Mouse (Mus musculus) erythroid progenitor cell, adult 5-6 weeks (primary cell): ENCODE measurements around the gene Gbe1. TPM values are rescaled to one million over a fixed set of nuclear protein-coding genes. Genes with fewer than 3 reads are reported as not detected.

Experiments used
- ATAC-seq: replicated peaks from 2 replicates; pipeline ENCODE4 v1.8.0; 2016; ENCODE audit warnings: moderate number of reproducible peaks, mild to moderate bottlenecking, moderate TSS enrichment, inconsistent platforms; ENCODE audit not compliant: poor library complexity, low FRiP score, severe bottlenecking
- total RNA-seq, 2 experiments: library from RNA; stranded (forward) in 1 of 2; stranded (reverse) in 1 of 2; fragments of 150-400 nt in 1 of 2; fragments of 186-747, 209-891 nt in 1 of 2; gene quantifications; 2 replicates each; pipeline versions ENCODE4 v1.2.3 to v1.2.4; 2015 to 2017; ENCODE audit warnings: low replicate concordance in 2 of 2

Gene Gbe1
- total RNA-seq, 2 experiments from 2014 or later = 3.0 to 12.2 TPM

DNA sequence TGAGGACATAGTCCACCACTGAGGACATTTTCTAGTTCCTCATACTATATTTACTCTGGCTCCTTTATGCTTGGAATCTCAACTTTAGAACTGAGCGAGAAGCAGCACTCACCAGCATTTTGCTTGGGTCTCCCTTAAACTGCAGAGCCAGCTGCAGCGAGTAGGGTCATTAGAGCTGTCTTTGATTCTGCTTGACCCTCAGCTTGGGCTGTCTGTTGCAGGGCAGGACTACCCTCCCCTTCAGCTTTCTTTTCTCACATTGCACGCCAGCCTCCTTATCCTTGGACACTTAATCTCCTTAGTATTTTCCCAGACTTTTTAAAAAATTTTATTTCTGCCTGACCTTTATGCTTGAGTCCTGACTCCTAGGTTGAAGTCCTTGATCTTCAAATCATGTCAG, 237.1 kb downstream of the Gbe1 start:
- no peak for ATAC-seq

DNA sequence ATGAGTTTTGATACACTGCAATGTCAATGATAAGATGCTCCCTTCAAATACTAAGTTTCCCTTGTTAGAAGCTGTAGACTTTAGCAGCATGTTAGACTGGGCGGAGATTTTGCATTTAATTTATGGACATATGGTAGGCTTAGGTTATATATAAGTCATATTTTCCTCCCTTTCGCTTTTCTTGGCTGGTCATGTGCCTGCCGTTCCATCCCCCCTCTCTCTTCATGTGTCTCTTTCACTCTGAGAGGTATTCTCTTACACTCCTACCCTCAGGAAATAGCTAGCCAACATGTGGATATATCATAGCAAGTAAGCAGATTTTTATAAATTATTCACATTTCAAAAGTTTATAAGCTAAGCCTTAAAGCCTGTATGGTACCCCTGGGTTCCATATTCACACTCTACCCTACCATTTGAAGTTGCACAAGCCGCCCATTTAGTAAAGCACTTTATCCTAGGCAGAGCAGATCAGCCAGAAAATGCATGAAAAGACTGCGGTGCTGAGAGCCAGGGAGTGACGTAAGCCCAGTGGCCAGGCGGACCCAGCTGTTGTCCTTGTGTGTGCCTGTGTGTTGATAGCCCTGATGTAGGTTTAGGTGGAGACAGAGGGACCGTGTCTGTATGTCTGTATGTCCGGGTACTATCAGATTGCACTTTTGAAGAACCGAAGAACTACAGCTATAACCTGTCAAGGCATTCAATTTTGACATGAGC, 248.0 kb downstream of the Gbe1 start:
- ATAC-seq = no peak

DNA sequence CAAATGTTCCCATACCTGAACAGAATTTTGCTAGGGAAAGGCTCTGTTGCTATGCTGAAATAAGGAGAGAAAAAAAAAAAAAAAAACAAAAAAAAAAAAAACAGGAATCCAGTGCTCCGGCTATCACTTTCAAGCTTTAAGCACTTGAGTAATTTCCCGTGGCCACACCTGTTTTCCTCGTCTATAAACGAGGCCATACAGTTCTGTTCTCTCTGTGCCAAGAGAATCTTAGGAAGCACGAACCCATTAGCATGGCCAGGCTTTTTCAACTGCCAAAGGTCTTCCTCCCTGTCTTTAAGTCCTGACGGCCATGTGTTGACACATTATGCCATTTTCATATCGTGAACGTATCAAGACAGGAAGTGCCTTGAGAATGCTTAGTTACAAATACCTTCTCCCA, 248.8 kb downstream of the Gbe1 start:
- ATAC-seq = no peak

- no peak for ATAC-seq
Measured at GRCm38 (mm10) chr16:70563456-70563855, 249.7 kb downstream of the Gbe1 start.

DNA sequence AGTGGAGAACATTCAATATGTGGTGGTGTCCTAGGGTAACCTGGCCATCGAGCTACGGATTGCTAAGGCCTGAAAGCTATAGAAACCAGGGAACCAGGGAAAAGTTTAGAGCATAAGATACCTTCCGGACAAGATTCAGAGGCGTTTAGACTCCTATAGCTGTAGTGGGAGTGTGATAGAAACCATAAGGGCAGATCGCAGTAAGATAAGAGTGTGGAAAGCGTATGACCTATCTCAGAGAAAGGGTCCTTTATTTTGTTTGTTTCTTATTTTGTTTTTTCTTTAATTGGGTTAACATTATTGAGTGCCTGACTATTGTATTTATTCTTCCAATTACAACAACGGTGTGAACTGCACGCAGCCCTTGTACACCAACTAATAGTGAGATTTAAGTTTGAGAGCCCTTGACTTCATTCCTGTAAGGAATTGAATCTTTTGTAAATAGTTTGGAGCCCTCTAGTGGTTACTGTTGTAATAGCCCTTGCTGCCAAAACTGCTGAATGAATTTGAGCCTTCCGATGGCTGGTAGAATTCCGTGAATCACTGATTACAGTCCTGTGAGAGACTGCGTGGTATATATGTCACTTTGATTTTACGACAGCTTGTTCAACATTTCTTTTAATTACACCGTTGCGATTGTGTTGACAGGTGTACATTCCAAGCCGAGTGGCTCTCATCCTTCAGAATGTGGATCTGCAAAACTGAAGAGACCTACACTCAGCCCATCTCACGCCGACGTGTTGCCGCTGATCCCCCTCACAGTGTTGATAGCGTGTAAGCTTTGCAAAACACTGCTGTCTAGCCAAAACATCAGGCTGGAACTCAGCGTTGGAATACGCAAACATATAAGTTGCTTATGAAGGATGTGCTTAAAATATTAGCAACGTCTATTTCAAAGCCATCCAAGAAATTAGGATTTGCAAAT, 254.9 kb downstream of the Gbe1 start:
- ATAC-seq = no peak

- no peak for ATAC-seq
Measured at GRCm38 (mm10) chr16:70585964-70586363, 272.2 kb downstream of the Gbe1 start.

GRCm38 (mm10) chr16:70602326-70602725, 288.6 kb downstream of the Gbe1 start:
- no peak for ATAC-seq

DNA sequence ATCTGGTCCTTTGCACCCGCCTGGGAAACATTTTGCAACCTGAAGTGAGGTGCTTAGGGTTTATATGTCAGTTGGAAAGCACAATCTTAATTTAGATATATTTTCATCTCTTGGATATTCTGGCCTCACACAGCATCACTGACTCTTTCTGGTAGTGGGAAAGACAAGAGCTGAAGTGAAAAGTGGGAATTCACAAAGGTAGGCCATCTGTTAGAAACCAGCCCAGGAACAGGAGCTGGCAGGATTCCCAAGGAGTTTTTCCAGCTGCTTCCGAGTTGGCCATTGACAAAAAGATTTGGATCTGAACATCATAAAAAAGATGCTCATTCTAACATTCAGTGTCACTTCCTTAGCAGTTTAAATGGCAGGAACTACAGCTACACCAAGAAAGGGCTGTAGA, 294.6 kb downstream of the Gbe1 start:
- ATAC-seq = no peak

GRCm38 (mm10) chr16:70617691-70618090, 303.9 kb downstream of the Gbe1 start:
- ATAC-seq = no peak

DNA sequence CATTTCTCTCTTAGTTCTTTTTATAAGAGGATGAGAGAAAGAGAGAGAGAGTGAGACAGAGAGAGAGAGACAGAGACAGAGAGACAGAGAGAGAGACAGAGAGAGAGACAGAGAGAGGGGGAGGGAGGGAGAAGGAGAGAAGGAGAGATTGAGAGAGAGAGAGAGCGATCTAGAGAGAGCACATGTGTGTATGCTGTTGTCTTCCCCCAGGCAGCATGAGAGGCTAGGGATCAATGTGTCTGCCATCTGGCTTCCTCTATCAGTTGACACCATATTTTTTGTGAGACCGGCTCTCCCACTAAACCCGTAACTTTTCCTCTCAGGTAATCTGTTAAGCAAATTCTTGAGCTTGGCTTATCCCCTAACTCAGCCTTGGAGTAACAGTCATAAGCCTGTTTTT, 304.4 kb downstream of the Gbe1 start:
- ATAC-seq = no peak
